Mouse (Mus musculus) myocyte (in vitro differentiated cells): ENCODE measurements around the gene Tbx21.

ENCODE experiments used
- MAX ChIP-seq: IDR thresholded peaks from one replicate; pipeline ENCODE4 v1.6.1; 2011; ENCODE audit warnings: low read depth, mild to moderate bottlenecking, control low read depth
- POLR2A ChIP-seq: IDR thresholded peaks from one replicate; pipeline ENCODE4 v1.6.1; 2011; ENCODE audit warnings: low read depth, mild to moderate bottlenecking, control low read depth, moderate library complexity; ENCODE audit not compliant: insufficient read length

GRCm38 (mm10) chr11:97082977-97083376 is 32.2 kb downstream of the Tbx21 start:
- TF ChIP-seq MAX = no peak
- TF ChIP-seq POLR2A = no peak
